Mouse (Mus musculus): ENCODE data around the gene Stxbp2.

DNA sequence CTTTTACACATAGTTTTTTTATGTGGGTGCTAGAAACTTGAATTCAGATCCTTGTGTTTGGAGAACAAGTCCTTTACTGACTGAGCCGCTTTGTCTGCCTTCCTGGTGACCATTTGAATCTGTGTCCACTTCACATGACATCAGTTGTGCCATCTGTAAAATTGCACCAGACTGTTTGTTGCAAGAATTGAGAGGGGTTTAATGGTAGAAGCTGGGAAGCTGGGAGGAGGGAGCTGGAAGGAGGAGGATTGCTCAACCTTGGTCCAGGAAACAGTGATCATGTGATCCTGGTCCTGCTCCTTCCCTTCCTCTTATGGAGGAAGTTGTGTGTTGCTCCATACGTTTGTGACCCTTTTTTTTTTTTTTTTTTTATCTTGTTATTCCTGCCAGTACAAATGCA is 17.5 kb downstream of the Stxbp2 start:
- TF ChIP-seq CTCF (IDR thresholded peaks at IDR 0.05; ENCODE audit: extremely low read depth, insufficient read length, insufficient replicate concordance, low read depth, low read length) (no peak), POLR2A (IDR thresholded peaks at IDR 0.05; ENCODE audit: low read depth, low read length) (no peak)
